Mouse (Mus musculus): ENCODE measurements around the gene D1Ertd622e. TPM values are rescaled to one million over a fixed set of nuclear protein-coding genes. Genes with fewer than 3 reads are reported as not detected.
A peak's percentile ranks its signal among the peaks of the same experiment; 100 is the strongest.

D1Ertd622e gene
- polyA plus RNA-seq, 1 experiment from 2014 or later: 55.5 TPM

DNA sequence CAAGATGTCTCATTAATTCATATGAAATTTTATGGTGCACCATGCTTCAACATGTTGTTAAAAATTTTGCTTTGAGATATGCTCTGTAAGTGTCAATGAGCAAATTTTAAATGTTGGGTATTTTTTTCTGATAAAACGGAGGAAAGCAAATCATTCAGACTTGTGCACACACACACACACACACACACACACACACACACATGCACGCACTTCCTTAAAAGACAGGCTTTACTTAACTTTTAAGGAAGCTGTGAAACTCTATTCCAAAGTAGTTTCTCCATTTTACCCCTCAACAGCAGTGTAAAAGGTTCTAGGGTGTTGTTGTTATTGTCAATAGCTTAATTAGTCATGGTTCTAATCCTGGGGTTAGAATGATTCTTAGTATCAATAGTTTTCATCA lies 14.2 kb upstream of the D1Ertd622e start:
- 29% methylated on average over 2 of the region's 2 CpGs for WGBS
- no peaks in the 10 kb centered on the region for H3K9me3 ChIP-seq (ENCODE audit: control insufficient read depth, low read length)
- no peak overlapping the region for H3K27ac ChIP-seq (ENCODE audit: low read depth, low read length)
- H3K36me3 ChIP-seq (ENCODE audit: control insufficient read depth, insufficient read depth, low read length): no peaks in the 10 kb centered on the region
- no peak overlapping the region for H3K4me3 ChIP-seq (ENCODE audit: low read depth, low read length)
- H3K4me2 ChIP-seq: no peak overlapping the region
- DNase-seq (ENCODE audit: low spot score, missing footprints) (peak; percentile 53), ATAC-seq (ENCODE audit: low FRiP score) (no peak)
- H3K27me3 ChIP-seq (ENCODE audit: control insufficient read depth, insufficient read depth, low read length): no peaks in the 10 kb centered on the region
- no peaks in the 10 kb centered on the region for H3K4me1 ChIP-seq (ENCODE audit: control insufficient read depth, insufficient read depth, low read length)
- no peak overlapping the region for H3K9ac ChIP-seq (ENCODE audit: low read length)

GRCm38 (mm10) chr1:97672849-97673248 lies 11.0 kb upstream of the D1Ertd622e start:
- DNase-seq (ENCODE audit: low spot score, missing footprints): no peak
- H3K27ac ChIP-seq (ENCODE audit: low read depth, low read length): no peak overlapping the region
- no peak overlapping the region for H3K4me3 ChIP-seq (ENCODE audit: low read depth, low read length)
- H3K36me3 ChIP-seq (ENCODE audit: control insufficient read depth, insufficient read depth, low read length): no peaks in the 10 kb centered on the region
- H3K27me3 ChIP-seq (ENCODE audit: control insufficient read depth, insufficient read depth, low read length): no peaks in the 10 kb centered on the region
- H3K4me1 ChIP-seq (ENCODE audit: control insufficient read depth, insufficient read depth, low read length): no peaks in the 10 kb centered on the region
- H3K9ac ChIP-seq (ENCODE audit: low read length): no peak overlapping the region
- H3K4me2 ChIP-seq: no peak overlapping the region
- no peak for ATAC-seq (ENCODE audit: low FRiP score)
- 85% methylated on average over 2 of the region's 2 CpGs for WGBS
- no peaks in the 10 kb centered on the region for H3K9me3 ChIP-seq (ENCODE audit: control insufficient read depth, low read length)

- 97% methylated on average over 1 of the region's 1 CpGs for whole genome bisulfite sequencing
- Histone ChIP-seq H3K4me3 (ENCODE audit: low read depth, low read length) (no peak overlapping the region), H3K9me3 (ENCODE audit: control insufficient read depth, low read length) (no peaks in the 10 kb centered on the region), H3K36me3 (ENCODE audit: control insufficient read depth, insufficient read depth, low read length) (no peaks in the 10 kb centered on the region), H3K4me2 (no peak overlapping the region), H3K27me3 (ENCODE audit: control insufficient read depth, insufficient read depth, low read length) (no peaks in the 10 kb centered on the region), H3K9ac (ENCODE audit: low read length) (no peak overlapping the region), H3K27ac (ENCODE audit: low read depth, low read length) (no peak overlapping the region), H3K4me1 (ENCODE audit: control insufficient read depth, insufficient read depth, low read length) (peaks cover 2% of the 10 kb centered on the region; the same call in 1 of the 2 replicates)
- DNase-seq (ENCODE audit: low spot score, missing footprints) (peak; percentile 19), ATAC-seq (ENCODE audit: low FRiP score) (no peak)
Measured at GRCm38 (mm10) chr1:97667288-97667687, 5.4 kb upstream of the D1Ertd622e start.

GRCm38 (mm10) chr1:97662324-97662723 lies 450 bp upstream of the D1Ertd622e start:
- H3K36me3 ChIP-seq (ENCODE audit: control insufficient read depth, insufficient read depth, low read length): no peaks in the 10 kb centered on the region
- peak overlapping the region; percentile 72 for H3K4me2 ChIP-seq
- 0 out of 2 replicates have a peak, but pooled peaks have one; percentile 17 for ATAC-seq (ENCODE audit: low FRiP score)
- H3K4me3 ChIP-seq (ENCODE audit: low read depth, low read length): peak overlapping the region; percentile 89
- peak overlapping the region; percentile 95 for H3K9ac ChIP-seq (ENCODE audit: low read length)
- 14% methylated on average over 7 of the region's 7 CpGs for WGBS
- peaks cover 9% of the 10 kb centered on the region for H3K4me1 ChIP-seq (ENCODE audit: control insufficient read depth, insufficient read depth, low read length)
- no peaks in the 10 kb centered on the region for H3K9me3 ChIP-seq (ENCODE audit: control insufficient read depth, low read length)
- H3K27me3 ChIP-seq (ENCODE audit: control insufficient read depth, insufficient read depth, low read length): no peaks in the 10 kb centered on the region
- H3K27ac ChIP-seq (ENCODE audit: low read depth, low read length): peak overlapping the region; percentile 90
- peak; percentile 88 for DNase-seq (ENCODE audit: low spot score, missing footprints)

DNA sequence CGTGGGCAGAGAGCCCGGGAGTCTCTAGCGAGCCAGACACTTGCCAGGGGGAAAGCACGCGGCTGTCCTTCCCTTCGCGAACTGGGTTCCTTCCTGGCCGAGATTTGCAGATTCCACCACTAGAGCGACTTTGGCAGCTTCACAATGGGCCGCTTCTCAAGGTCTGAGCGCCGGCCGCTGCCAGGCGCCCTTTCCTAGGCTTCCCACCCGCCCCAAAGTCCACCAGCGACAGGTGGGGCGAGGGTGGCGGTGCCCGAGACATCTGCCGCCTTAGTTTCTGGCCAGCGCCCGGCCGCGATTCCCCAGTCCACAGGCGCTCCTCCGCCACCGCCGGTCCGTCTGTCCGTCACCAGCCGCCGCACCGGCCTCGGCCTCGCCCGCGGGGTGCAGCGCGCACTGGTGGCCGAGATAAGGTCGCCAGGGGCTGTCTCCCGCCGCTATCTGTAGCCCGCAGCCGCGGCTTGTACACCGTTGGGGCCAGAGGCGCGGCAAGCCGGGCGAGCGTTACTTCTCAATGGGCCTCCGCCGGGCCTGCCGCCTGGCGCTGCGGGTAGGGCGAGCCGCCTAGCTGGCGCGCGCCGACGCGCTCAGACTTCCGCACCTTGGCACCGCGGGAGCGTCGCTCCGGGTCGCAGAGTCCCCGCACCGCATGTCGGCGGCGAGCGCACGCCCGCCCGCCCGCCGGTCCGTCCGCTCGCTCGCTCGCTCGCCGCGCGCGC lies 1.0 kb downstream of the D1Ertd622e start:
- under 1% methylated on average over 59 of the region's 93 CpGs for WGBS
- Histone ChIP-seq H3K4me2 (peak overlapping the region; percentile 72), H3K27me3 (ENCODE audit: control insufficient read depth, insufficient read depth, low read length) (no peaks in the 10 kb centered on the region), H3K27ac (ENCODE audit: low read depth, low read length) (peak overlapping the region; percentile 90), H3K4me3 (ENCODE audit: low read depth, low read length) (peak overlapping the region; percentile 89), H3K4me1 (ENCODE audit: control insufficient read depth, insufficient read depth, low read length) (peaks cover 12% of the 10 kb centered on the region), H3K9ac (ENCODE audit: low read length) (peak overlapping the region; percentile 95), H3K9me3 (ENCODE audit: control insufficient read depth, low read length) (no peaks in the 10 kb centered on the region), H3K36me3 (ENCODE audit: control insufficient read depth, insufficient read depth, low read length) (no peaks in the 10 kb centered on the region)
- ATAC-seq (ENCODE audit: low FRiP score): peak; percentile 63
- peak; percentile 95 for DNase-seq (ENCODE audit: low spot score, missing footprints)

DNA sequence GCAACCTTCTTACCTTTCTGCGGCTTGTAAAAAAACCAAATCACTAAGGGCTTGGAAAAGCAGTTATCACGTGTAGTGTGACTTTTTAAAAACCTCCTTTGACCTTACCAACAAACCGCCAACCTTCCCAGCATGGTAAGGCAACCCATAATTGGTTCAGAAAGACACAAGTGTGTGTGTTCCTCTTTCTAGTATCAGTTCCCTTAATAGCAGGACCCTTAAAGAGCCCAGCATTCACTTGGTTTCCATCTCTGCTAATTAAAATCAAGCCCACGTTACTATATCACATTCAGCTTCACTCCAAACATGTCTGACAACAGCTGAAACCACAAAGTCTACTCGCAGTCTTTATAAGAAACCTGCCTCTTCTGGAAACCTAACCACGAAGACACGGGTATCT lies 2.5 kb downstream of the D1Ertd622e start:
- Histone ChIP-seq H3K9me3 (ENCODE audit: control insufficient read depth, low read length) (no peaks in the 10 kb centered on the region), H3K27ac (ENCODE audit: low read depth, low read length) (no peak overlapping the region), H3K9ac (ENCODE audit: low read length) (peak overlapping the region; percentile 95), H3K4me2 (peak overlapping the region; percentile 72), H3K36me3 (ENCODE audit: control insufficient read depth, insufficient read depth, low read length) (no peaks in the 10 kb centered on the region), H3K4me3 (ENCODE audit: low read depth, low read length) (peak overlapping the region; percentile 89), H3K4me1 (ENCODE audit: control insufficient read depth, insufficient read depth, low read length) (peaks cover 12% of the 10 kb centered on the region), H3K27me3 (ENCODE audit: control insufficient read depth, insufficient read depth, low read length) (no peaks in the 10 kb centered on the region)
- ATAC-seq (ENCODE audit: low FRiP score): no peak
- WGBS: 46% methylated on average over 7 of the region's 7 CpGs
- DNase-seq (ENCODE audit: low spot score, missing footprints): peak; percentile 86

GRCm38 (mm10) chr1:97657786-97658185 lies 4.1 kb downstream of the D1Ertd622e start:
- 85% methylated on average over 2 of the region's 2 CpGs for WGBS
- peak overlapping the region; percentile 72 for H3K4me2 ChIP-seq
- no peak for DNase-seq (ENCODE audit: low spot score, missing footprints)
- no peaks in the 10 kb centered on the region for H3K27me3 ChIP-seq (ENCODE audit: control insufficient read depth, insufficient read depth, low read length)
- no peak overlapping the region for H3K27ac ChIP-seq (ENCODE audit: low read depth, low read length)
- no peak for ATAC-seq (ENCODE audit: low FRiP score)
- no peaks in the 10 kb centered on the region for H3K9me3 ChIP-seq (ENCODE audit: control insufficient read depth, low read length)
- H3K4me1 ChIP-seq (ENCODE audit: control insufficient read depth, insufficient read depth, low read length): peaks cover 12% of the 10 kb centered on the region
- peak overlapping the region; percentile 10; the same call in 1 of the 2 replicates for H3K4me3 ChIP-seq (ENCODE audit: low read depth, low read length)
- no peak overlapping the region for H3K9ac ChIP-seq (ENCODE audit: low read length)
- H3K36me3 ChIP-seq (ENCODE audit: control insufficient read depth, insufficient read depth, low read length): no peaks in the 10 kb centered on the region

- Histone ChIP-seq H3K9ac (ENCODE audit: low read length) (no peak overlapping the region; the same call in 1 of the 2 replicates), H3K4me3 (ENCODE audit: low read depth, low read length) (no peak overlapping the region), H3K36me3 (ENCODE audit: control insufficient read depth, insufficient read depth, low read length) (no peaks in the 10 kb centered on the region), H3K4me2 (no peak overlapping the region), H3K27ac (ENCODE audit: low read depth, low read length) (no peak overlapping the region), H3K9me3 (ENCODE audit: control insufficient read depth, low read length) (no peaks in the 10 kb centered on the region), H3K4me1 (ENCODE audit: control insufficient read depth, insufficient read depth, low read length) (peaks cover 10% of the 10 kb centered on the region), H3K27me3 (ENCODE audit: control insufficient read depth, insufficient read depth, low read length) (no peaks in the 10 kb centered on the region)
- 76% methylated on average over 2 of the region's 2 CpGs for WGBS
- DNase-seq (ENCODE audit: low spot score, missing footprints) (no peak), ATAC-seq (ENCODE audit: low FRiP score) (no peak)
Measured at GRCm38 (mm10) chr1:97657201-97657600, 4.7 kb downstream of the D1Ertd622e start.

DNA sequence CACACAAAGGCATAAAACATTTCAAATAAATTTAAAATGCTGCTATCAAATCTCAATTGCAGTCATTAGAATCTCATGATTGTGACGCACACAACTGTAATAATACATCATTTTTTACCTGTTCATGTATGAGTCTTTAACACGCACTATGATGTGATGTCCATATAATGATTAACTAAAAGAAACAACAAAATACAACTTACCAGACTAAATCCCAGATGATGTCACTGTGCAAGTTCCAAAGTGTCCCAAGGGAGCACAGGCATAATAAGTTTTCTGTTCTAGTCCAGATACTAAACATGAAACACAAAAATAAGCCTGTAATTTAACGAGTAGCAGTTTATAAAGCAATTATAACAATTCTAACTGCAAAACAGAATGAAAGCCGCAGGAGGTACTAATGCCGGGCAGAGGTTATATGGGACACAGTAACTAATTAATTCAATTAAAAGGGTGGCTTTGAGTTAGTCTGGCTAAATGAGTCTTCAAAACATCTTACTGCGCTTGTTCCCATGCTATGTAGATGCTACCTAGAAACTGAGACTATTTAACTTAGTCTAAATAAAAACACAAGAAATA lies 7.4 kb downstream of the D1Ertd622e start:
- WGBS: 87% methylated on average over 6 of the region's 6 CpGs
- Histone ChIP-seq H3K4me2 (no peak overlapping the region), H3K36me3 (ENCODE audit: control insufficient read depth, insufficient read depth, low read length) (no peaks in the 10 kb centered on the region), H3K4me3 (ENCODE audit: low read depth, low read length) (no peak overlapping the region), H3K9ac (ENCODE audit: low read length) (no peak overlapping the region), H3K27ac (ENCODE audit: low read depth, low read length) (no peak overlapping the region), H3K4me1 (ENCODE audit: control insufficient read depth, insufficient read depth, low read length) (peaks cover 8% of the 10 kb centered on the region), H3K27me3 (ENCODE audit: control insufficient read depth, insufficient read depth, low read length) (no peaks in the 10 kb centered on the region), H3K9me3 (ENCODE audit: control insufficient read depth, low read length) (no peaks in the 10 kb centered on the region)
- ATAC-seq (ENCODE audit: low FRiP score) (no peak), DNase-seq (ENCODE audit: low spot score, missing footprints) (no peak)
